Mouse (Mus musculus) CH12.LX (cell line): ENCODE results near the gene Olfr1094. TPM values are rescaled to one million over a fixed set of nuclear protein-coding genes. Genes with fewer than 3 reads are reported as not detected.

Source experiments
- DNase-seq: peaks from one replicate; pipeline ENCODE4 v3.0.0-alpha.2; 2013; ENCODE audit errors: extremely low read depth
- H3K27ac ChIP-seq: 2 replicates; pipeline ENCODE4 v1.5.1; 2012; ENCODE audit warnings: low read depth, mild to moderate bottlenecking, control low read depth, moderate library complexity; ENCODE audit not compliant: insufficient read depth
- H3K27me3 ChIP-seq: replicated peaks from 2 replicates; pipeline ENCODE3; 2012; ENCODE audit warnings: inconsistent platforms
- H3K36me3 ChIP-seq, 2 experiments: replicated peaks in 1 of 2; 2 replicates each; pipeline versions ENCODE3 to v1.6.1; 2012; ENCODE audit warnings: inconsistent platforms in 1 of 2, low read length in 1 of 2, mild to moderate bottlenecking in 1 of 2, mixed read lengths in 1 of 2, moderate library complexity in 1 of 2; ENCODE audit not compliant: control insufficient read depth in 1 of 2, insufficient read depth in 1 of 2
- H3K4me1 ChIP-seq, 2 experiments: 2 replicates each; pipeline ENCODE4 v1.6.1; 2012; ENCODE audit warnings: inconsistent platforms in 1 of 2, moderate library complexity in 1 of 2; ENCODE audit not compliant: insufficient read depth in 2 of 2, control insufficient read depth in 1 of 2
- H3K4me2 ChIP-seq: 2 replicates; pipeline ENCODE4 v1.6.1; 2012; ENCODE audit warnings: low read depth, mild to moderate bottlenecking, control low read depth; ENCODE audit not compliant: poor library complexity, insufficient read depth, severe bottlenecking
- H3K4me3 ChIP-seq, 3 experiments: fragments of 150-350 bp in 1 of 3; sonication (generic) in 1 of 3; replicated peaks in 1 of 3; 2 replicates each; pipeline versions ENCODE3 to v1.5.1; 2011 to 2012; ENCODE audit warnings: low read depth in 2 of 3, low read length in 2 of 3, mild to moderate bottlenecking in 2 of 3, moderate library complexity in 2 of 3, control low read depth in 1 of 3, improper control_type of control experiment in 1 of 3, inconsistent platforms in 1 of 3, mixed read lengths in 1 of 3; ENCODE audit not compliant: poor library complexity in 1 of 3
- H3K79me2 ChIP-seq: replicated peaks from 2 replicates; pipeline ENCODE4 v1.6.1; 2012; ENCODE audit warnings: mild to moderate bottlenecking, moderate library complexity; ENCODE audit not compliant: control insufficient read depth, poor library complexity, insufficient read depth, severe bottlenecking; ENCODE audit errors: extremely low read depth
- H3K9ac ChIP-seq: 2 replicates; pipeline ENCODE4 v1.6.1; 2012; ENCODE audit warnings: low read depth, mild to moderate bottlenecking, control low read depth, moderate library complexity; ENCODE audit not compliant: insufficient read depth
- H3K9me3 ChIP-seq: replicated peaks from 2 replicates; pipeline ENCODE3; 2012; ENCODE audit warnings: low read length, inconsistent platforms, mixed read lengths
- CHD1 ChIP-seq: IDR thresholded peaks from 2 replicates; pipeline ENCODE4 v1.6.1; 2012; ENCODE audit warnings: low read depth, low read length, improper control_type of control experiment, inconsistent platforms
- E2F4 ChIP-seq: IDR thresholded peaks from 2 replicates; pipeline ENCODE4 v1.6.1; 2011; ENCODE audit warnings: low read depth, low read length, improper control_type of control experiment; ENCODE audit not compliant: insufficient replicate concordance
- JUND ChIP-seq: conservative IDR thresholded peaks from 2 replicates; pipeline ENCODE4 v1.6.1; 2011; ENCODE audit warnings: low read depth, low read length, improper control_type of control experiment
- MAFK ChIP-seq: IDR thresholded peaks from 2 replicates; pipeline ENCODE4 v1.6.1; 2011; ENCODE audit warnings: low read length, improper control_type of control experiment; ENCODE audit not compliant: insufficient replicate concordance
- RCOR1 ChIP-seq: conservative IDR thresholded peaks from 2 replicates; pipeline ENCODE4 v1.6.1; 2012; ENCODE audit warnings: low read depth, mild to moderate bottlenecking, inconsistent platforms, low read length, improper control_type of control experiment
- UBTF ChIP-seq: IDR thresholded peaks from 2 replicates; pipeline ENCODE4 v1.6.1; 2012; ENCODE audit warnings: low read depth, mild to moderate bottlenecking, inconsistent platforms, low read length, improper control_type of control experiment, moderate library complexity
- USF2 ChIP-seq: conservative IDR thresholded peaks from 2 replicates; pipeline ENCODE4 v1.6.1; 2011; ENCODE audit warnings: low read depth, low read length, improper control_type of control experiment
- ZKSCAN1 ChIP-seq: IDR thresholded peaks from 2 replicates; pipeline ENCODE4 v1.6.1; 2012; ENCODE audit warnings: low read depth, inconsistent platforms, low read length, improper control_type of control experiment, borderline replicate concordance
- ZMIZ1 ChIP-seq: IDR thresholded peaks from 2 replicates; pipeline ENCODE4 v1.6.1; 2012; ENCODE audit warnings: low read depth, mild to moderate bottlenecking, inconsistent platforms, low read length, improper control_type of control experiment
- dilution Hi-C: fragments of 300-500 bp; cut with MboI; formaldehyde crosslinking; loops from 2 replicates; pipeline ENCODE4 v1.14.3; 2020; ENCODE audit warnings: low sequenced_read_pairs; ENCODE audit not compliant: extremely low pct_unique_long_range_greater_than_20kb, extremely low pct_ligation_motif_present
- in situ Hi-C: fragments of 300-500 bp; cut with MboI; formaldehyde crosslinking; loops from 3 replicates; pipeline ENCODE4 v1.14.3; 2019; ENCODE audit warnings: low sequenced_read_pairs, low pct_ligation_motif_present, low pct_unique_long_range_greater_than_20kb, mixed read lengths
- polyA plus RNA-seq: library from polyadenylated mRNA; unstranded; fragments of >175 nt; gene quantifications from 2 replicates; pipeline ENCODE4 v1.2.1, GENCODE M21; 2012; ENCODE audit warnings: low read depth; ENCODE audit not compliant: insufficient read length
- total RNA-seq, 2 experiments: library from RNA; depleted of rRNA; stranded (reverse); fragments of 300-350 nt in 1 of 2; fragments of >200 nt in 1 of 2; gene quantifications; 2 replicates each; pipeline ENCODE4 v1.2.3; 2012 to 2014

Gene Olfr1094
- total and polyA plus RNA-seq, 3 experiments: not detected

DNA sequence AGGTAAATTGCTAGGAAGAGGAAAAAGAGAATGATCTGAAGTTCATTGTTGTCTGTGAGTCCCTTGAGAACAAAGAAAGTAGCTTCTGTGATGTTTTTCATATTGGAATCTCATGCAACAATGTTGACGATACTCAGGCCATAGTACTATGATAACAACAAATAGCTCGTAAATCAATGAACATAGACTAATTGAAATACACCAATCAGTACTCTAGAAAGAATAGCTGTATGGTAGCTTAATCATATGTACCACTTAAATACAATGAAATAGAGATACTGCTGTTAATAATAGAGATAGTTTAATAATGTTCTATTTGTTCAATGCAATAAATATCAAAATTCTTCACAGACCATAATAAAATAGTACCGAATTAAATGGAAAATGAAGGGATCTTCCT, 27.1 kb downstream of the Olfr1094 start, which contains the start of gene Olfr1095:
Gene Olfr1095, minus strand, starts transcription at position 101 of the 400 bp plus-strand sequence.
- Histone ChIP-seq H3K9me3 (no peaks in the 10 kb centered on the region), H3K4me2 (no peak within 1 kb of the TSS), H3K27me3 (no peaks in the 10 kb centered on the region), H3K9ac (no peak within 1 kb of the TSS), H3K4me1 (no peaks in the 10 kb centered on the region), H3K36me3 (no peaks in the 10 kb centered on the region), H3K27ac (no peak within 1 kb of the TSS), H3K4me3 (no peak within 1 kb of the TSS), H3K79me2 (no peaks in the 10 kb centered on the region)
- dilution Hi-C loops: no loop called here
- in situ Hi-C loops: no loop called here
- TF ChIP-seq RCOR1 (no peak), CHD1 (no peak), MAFK (no peak), ZMIZ1 (no peak), ZKSCAN1 (no peak), USF2 (no peak), E2F4 (no peak), JUND (no peak)
- no peak for DNase-seq

DNA sequence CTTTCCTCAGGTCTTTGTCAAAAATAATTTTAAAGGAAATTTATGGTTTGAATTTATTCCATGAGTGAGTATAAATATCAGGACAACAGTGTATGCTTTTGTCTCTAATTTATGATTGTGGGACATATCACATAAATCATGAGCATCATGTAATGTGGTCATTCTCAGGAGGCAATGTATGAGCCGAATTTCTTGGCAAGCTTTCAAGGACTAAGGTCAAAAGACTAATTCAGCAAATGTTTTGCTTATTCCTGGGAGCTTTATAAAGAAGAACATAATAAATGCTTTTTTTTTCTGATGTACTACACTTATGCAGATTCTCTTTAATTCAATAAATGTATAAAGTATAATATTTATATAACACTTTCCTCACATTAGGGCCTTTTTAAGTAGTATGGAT, 50.2 kb downstream of the Olfr1094 start, which contains the start of gene Gm13723:
Gene Gm13723, minus strand, starts transcription at position 101 of the 400 bp plus-strand sequence.
- dilution Hi-C loops (no loop called here), in situ Hi-C loops (no loop called here)
- Histone ChIP-seq H3K27ac (no peak within 1 kb of the TSS), H3K4me2 (no peak within 1 kb of the TSS), H3K36me3 (no peaks in the 10 kb centered on the region), H3K9ac (no peak within 1 kb of the TSS), H3K27me3 (no peaks in the 10 kb centered on the region), H3K4me1 (no peaks in the 10 kb centered on the region), H3K4me3 (no peak within 1 kb of the TSS), H3K9me3 (peaks cover 10% of the 10 kb centered on the region), H3K79me2 (no peaks in the 10 kb centered on the region)
- DNase-seq: no peak
- TF ChIP-seq UBTF: no peak

Other genes starting within 250 kb of the Olfr1094 start
- not detected in 2 replicates for gene Olfr1082, start 225.7 kb upstream of the Olfr1094 start, total RNA-seq (2012; rRNA removed)
- gene Olfr1082, start 225.7 kb upstream of the Olfr1094 start, total RNA-seq (2014; rRNA removed): not detected in 2 replicates
- not detected in 2 replicates for gene Olfr1082, start 225.7 kb upstream of the Olfr1094 start, polyA plus RNA-seq
- not detected in 2 replicates for gene Olfr1084, start 184.9 kb upstream of the Olfr1094 start, total RNA-seq (2012; rRNA removed)
- not detected in 2 replicates for gene Olfr1084, start 184.9 kb upstream of the Olfr1094 start, total RNA-seq (2014; rRNA removed)
- gene Olfr1084, start 184.9 kb upstream of the Olfr1094 start, polyA plus RNA-seq: not detected in 2 replicates
- not detected in 2 replicates for gene Olfr1085, start 162.6 kb upstream of the Olfr1094 start, total RNA-seq (2012; rRNA removed)
- not detected in 2 replicates for gene Olfr1085, start 162.6 kb upstream of the Olfr1094 start, total RNA-seq (2014; rRNA removed)
- not detected in 2 replicates for gene Olfr1085, start 162.6 kb upstream of the Olfr1094 start, polyA plus RNA-seq
- gene Olfr1086, start 144.6 kb upstream of the Olfr1094 start, total RNA-seq (2012; rRNA removed): not detected in 2 replicates
- gene Olfr1086, start 144.6 kb upstream of the Olfr1094 start, total RNA-seq (2014; rRNA removed): not detected in 2 replicates
- not detected in 2 replicates for gene Olfr1086, start 144.6 kb upstream of the Olfr1094 start, polyA plus RNA-seq
- not detected in 2 replicates for gene Olfr1087, start 126.3 kb upstream of the Olfr1094 start, total RNA-seq (2012; rRNA removed)
- not detected in 2 replicates for gene Olfr1087, start 126.3 kb upstream of the Olfr1094 start, total RNA-seq (2014; rRNA removed)
- gene Olfr1087, start 126.3 kb upstream of the Olfr1094 start, polyA plus RNA-seq: not detected in 2 replicates
- gene Olfr1089, start 91.0 kb upstream of the Olfr1094 start, total RNA-seq (2012; rRNA removed): not detected in 2 replicates
- not detected in 2 replicates for gene Olfr1089, start 91.0 kb upstream of the Olfr1094 start, total RNA-seq (2014; rRNA removed)
- not detected in 2 replicates for gene Olfr1089, start 91.0 kb upstream of the Olfr1094 start, polyA plus RNA-seq
- gene Olfr1090, start 65.7 kb upstream of the Olfr1094 start, total RNA-seq (2012; rRNA removed): not detected in 2 replicates
- not detected in 2 replicates for gene Olfr1090, start 65.7 kb upstream of the Olfr1094 start, total RNA-seq (2014; rRNA removed)
- gene Olfr1090, start 65.7 kb upstream of the Olfr1094 start, polyA plus RNA-seq: not detected in 2 replicates
- gene Olfr1093, start 42.2 kb upstream of the Olfr1094 start, total RNA-seq (2012; rRNA removed): not detected in 2 replicates
- gene Olfr1093, start 42.2 kb upstream of the Olfr1094 start, total RNA-seq (2014; rRNA removed): not detected in 2 replicates
- not detected in 2 replicates for gene Olfr1093, start 42.2 kb upstream of the Olfr1094 start, polyA plus RNA-seq
- gene Olfr141, start 14.6 kb upstream of the Olfr1094 start, total RNA-seq (2012; rRNA removed): not detected in 2 replicates
- gene Olfr141, start 14.6 kb upstream of the Olfr1094 start, total RNA-seq (2014; rRNA removed): not detected in 2 replicates
- gene Olfr141, start 14.6 kb upstream of the Olfr1094 start, polyA plus RNA-seq: not detected in 2 replicates
- not detected in 2 replicates for gene Olfr1095, start 27.0 kb downstream of the Olfr1094 start, total RNA-seq (2012; rRNA removed)
- gene Olfr1095, start 27.0 kb downstream of the Olfr1094 start, total RNA-seq (2014; rRNA removed): not detected in 2 replicates
- not detected in 2 replicates for gene Olfr1095, start 27.0 kb downstream of the Olfr1094 start, polyA plus RNA-seq
- not detected in 2 replicates for gene Gm13723, start 50.1 kb downstream of the Olfr1094 start, total RNA-seq (2012; rRNA removed)
- not detected in 2 replicates for gene Gm13723, start 50.1 kb downstream of the Olfr1094 start, total RNA-seq (2014; rRNA removed)
- gene Gm13723, start 50.1 kb downstream of the Olfr1094 start, polyA plus RNA-seq: not detected in 2 replicates
- not detected in 2 replicates for gene Olfr1097, start 67.6 kb downstream of the Olfr1094 start, total RNA-seq (2012; rRNA removed)
- gene Olfr1097, start 67.6 kb downstream of the Olfr1094 start, total RNA-seq (2014; rRNA removed): not detected in 2 replicates
- not detected in 2 replicates for gene Olfr1097, start 67.6 kb downstream of the Olfr1094 start, polyA plus RNA-seq
- not detected in 2 replicates for gene Olfr1098, start 99.9 kb downstream of the Olfr1094 start, total RNA-seq (2012; rRNA removed)
- not detected in 2 replicates for gene Olfr1098, start 99.9 kb downstream of the Olfr1094 start, total RNA-seq (2014; rRNA removed)
- gene Olfr1098, start 99.9 kb downstream of the Olfr1094 start, polyA plus RNA-seq: not detected in 2 replicates
- gene Olfr1099, start 136.0 kb downstream of the Olfr1094 start, total RNA-seq (2012; rRNA removed): not detected in 2 replicates
- gene Olfr1099, start 136.0 kb downstream of the Olfr1094 start, total RNA-seq (2014; rRNA removed): not detected in 2 replicates
- gene Olfr1099, start 136.0 kb downstream of the Olfr1094 start, polyA plus RNA-seq: not detected in 2 replicates
- not detected in 2 replicates for gene Olfr1100, start 155.3 kb downstream of the Olfr1094 start, total RNA-seq (2012; rRNA removed)
- gene Olfr1100, start 155.3 kb downstream of the Olfr1094 start, total RNA-seq (2014; rRNA removed): not detected in 2 replicates
- gene Olfr1100, start 155.3 kb downstream of the Olfr1094 start, polyA plus RNA-seq: not detected in 2 replicates
- gene Olfr1101, start 166.6 kb downstream of the Olfr1094 start, total RNA-seq (2012; rRNA removed): not detected in 2 replicates
- gene Olfr1101, start 166.6 kb downstream of the Olfr1094 start, total RNA-seq (2014; rRNA removed): not detected in 2 replicates
- gene Olfr1101, start 166.6 kb downstream of the Olfr1094 start, polyA plus RNA-seq: not detected in 2 replicates
- gene Olfr1102, start 173.7 kb downstream of the Olfr1094 start, total RNA-seq (2012; rRNA removed): not detected in 2 replicates
- not detected in 2 replicates for gene Olfr1102, start 173.7 kb downstream of the Olfr1094 start, total RNA-seq (2014; rRNA removed)
- not detected in 2 replicates for gene Olfr1102, start 173.7 kb downstream of the Olfr1094 start, polyA plus RNA-seq
- not detected in 2 replicates for gene Olfr1104, start 202.4 kb downstream of the Olfr1094 start, total RNA-seq (2012; rRNA removed)
- gene Olfr1104, start 202.4 kb downstream of the Olfr1094 start, total RNA-seq (2014; rRNA removed): not detected in 2 replicates
- gene Olfr1104, start 202.4 kb downstream of the Olfr1094 start, polyA plus RNA-seq: not detected in 2 replicates
- not detected in 2 replicates for gene Olfr1105, start 211.9 kb downstream of the Olfr1094 start, total RNA-seq (2012; rRNA removed)
- gene Olfr1105, start 211.9 kb downstream of the Olfr1094 start, total RNA-seq (2014; rRNA removed): not detected in 2 replicates
- gene Olfr1105, start 211.9 kb downstream of the Olfr1094 start, polyA plus RNA-seq: not detected in 2 replicates
- not detected in 2 replicates for gene Olfr1106, start 227.6 kb downstream of the Olfr1094 start, total RNA-seq (2012; rRNA removed)
- not detected in 2 replicates for gene Olfr1106, start 227.6 kb downstream of the Olfr1094 start, total RNA-seq (2014; rRNA removed)
- not detected in 2 replicates for gene Olfr1106, start 227.6 kb downstream of the Olfr1094 start, polyA plus RNA-seq